Mouse (Mus musculus): ENCODE data around the gene Vdac2.

DNA sequence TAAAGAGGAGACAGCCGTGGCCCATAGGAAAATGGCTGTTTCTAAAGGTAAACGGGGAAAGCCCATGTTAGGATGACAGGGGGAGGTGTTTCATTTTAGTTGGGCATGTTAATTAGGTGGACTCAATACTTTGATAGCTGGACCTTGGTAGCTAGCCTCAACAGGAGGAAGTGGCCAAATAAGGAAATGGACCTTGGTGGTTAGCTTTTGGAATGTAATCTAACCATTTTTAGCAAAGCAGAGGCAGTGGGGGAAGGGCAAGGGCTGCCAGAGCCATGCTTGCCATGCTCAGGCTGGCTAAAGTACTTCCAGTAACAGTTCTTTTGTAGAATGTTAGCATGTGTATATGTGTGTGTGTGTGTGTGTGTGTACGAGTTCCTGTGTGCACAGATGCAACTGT lies 11.2 kb upstream of the Vdac2 start:
- no peak for TF ChIP-seq POLR2A (IDR thresholded peaks at IDR 0.05; ENCODE audit: insufficient read depth, low read depth, low read length)
- TF ChIP-seq CTCF (IDR thresholded peaks at IDR 0.05; ENCODE audit: insufficient read depth, low read depth, low read length): no peak

All from olfactory bulb, adult 2 months (tissue).